Mouse (Mus musculus) lung, postnatal 4 days (tissue): ENCODE measurements at regions not wholly inside any gene's neighbourhood (a gene's known extent, or its start where the extent isn't known, plus 50 kb on each side); places are given as distances from the start of the nearest gene placed in this dataset.

ENCODE experiments used
- DNase-seq, 2 experiments: peaks; one replicate each; pipeline ENCODE4 v3.0.0; 2021

DNA sequence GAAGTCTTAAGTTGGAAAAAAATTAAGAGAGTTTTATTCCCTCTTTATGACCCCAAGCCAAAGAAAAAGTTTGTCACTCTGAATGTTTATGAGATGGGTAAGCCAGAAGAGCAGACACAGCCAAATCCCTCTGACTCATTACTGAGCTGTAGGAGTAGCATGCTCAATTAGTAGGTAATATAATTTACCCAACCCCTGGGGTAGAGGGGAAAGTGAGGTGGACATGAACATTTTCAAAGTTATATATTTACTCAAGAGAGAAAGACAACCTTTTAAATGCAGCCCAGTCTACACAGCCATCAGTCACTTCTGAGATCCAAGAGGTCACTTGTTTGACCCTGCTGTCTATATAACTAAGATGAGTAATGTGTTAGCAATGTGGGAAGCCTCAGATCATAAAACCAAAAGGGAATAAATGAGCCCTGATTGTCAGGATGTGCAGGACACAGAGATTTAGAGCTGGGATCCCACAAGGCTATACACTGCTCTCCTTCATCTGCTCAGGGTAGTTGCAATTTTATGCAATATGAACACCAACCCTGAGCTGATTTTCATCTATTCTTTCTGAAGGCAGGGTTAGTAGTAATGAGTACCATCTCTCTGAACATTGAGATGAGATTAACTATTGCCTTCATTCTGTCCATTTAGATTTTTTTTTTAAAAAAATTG is 114.7 kb upstream of the Ndp start:
- DNase-seq, result no peak

DNA sequence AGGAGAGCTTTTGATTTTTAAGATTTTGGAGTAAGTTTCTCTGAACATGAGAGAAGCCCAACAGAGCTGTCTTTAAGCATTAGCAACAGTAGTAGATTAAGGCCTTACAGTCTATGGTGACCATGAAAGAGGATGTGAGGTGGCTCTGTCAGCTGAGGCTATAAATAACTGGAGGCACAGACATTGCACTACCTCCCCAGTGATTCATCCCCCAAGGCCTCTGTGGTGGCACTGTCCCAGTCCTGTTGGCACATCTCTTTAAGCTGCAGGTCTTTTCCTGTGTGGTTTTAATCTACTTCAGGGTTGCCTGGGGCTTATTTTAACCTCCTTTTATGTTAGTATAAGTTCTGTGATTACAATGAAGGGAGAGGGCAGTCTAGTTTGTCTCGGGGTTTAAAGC is 106.2 kb upstream of the Ndp start:
- DNase-seq, result no peak

DNA sequence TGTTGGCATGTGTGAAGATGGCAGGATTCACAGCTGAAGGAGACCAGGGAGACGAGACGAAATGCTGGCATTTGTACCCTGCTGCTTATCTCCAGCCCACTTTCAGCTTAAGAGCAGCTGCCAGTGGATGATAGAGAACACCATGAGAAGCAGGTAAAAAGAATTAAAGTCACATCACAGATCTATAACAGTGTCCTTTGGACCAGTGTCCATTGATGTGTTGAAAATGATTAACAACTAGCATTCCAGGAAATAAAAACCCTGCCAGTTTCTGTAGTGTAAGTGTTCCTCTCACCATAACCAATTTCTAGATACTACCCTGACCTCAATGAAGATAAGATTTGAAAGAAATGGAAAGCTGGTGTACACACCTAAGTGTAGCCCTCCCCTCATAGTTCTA is 97.6 kb upstream of the Ndp start:
- no peak for DNase-seq

DNA sequence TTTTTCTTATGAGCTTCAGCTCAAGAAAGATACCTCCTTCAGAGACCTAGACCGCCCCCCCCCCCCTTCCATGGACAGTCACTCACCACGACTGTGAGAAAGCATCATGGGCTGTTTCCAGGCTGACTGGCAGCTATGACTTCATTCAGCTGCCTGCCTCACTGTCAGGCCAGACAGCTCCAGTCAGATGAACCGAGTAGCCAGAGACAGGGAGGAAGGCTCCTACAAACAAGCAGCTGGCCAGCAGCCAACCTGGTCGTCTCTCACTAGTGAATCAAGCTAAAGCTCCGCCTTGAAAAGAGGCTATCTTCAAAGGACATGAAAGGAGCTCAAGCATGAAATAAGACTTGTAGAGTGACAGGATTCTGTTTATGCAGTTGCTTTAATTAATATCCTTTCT is 87.0 kb upstream of the Ndp start:
- DNase-seq, result peak; percentile 63 to 84
